Mouse (Mus musculus) gastrocnemius, postnatal 14 days (tissue): ENCODE data around the gene Srpr. TPM values are rescaled to one million over a fixed set of nuclear protein-coding genes. Genes with fewer than 3 reads are reported as not detected.

Experiments used
- DNase-seq: peaks from one replicate; pipeline ENCODE4 v3.0.0; 2021; ENCODE audit warnings: mixed read lengths
- intact Hi-C: fragments of 180-260 bp; cut with DNase I; formaldehyde crosslinking; loops from one replicate; pipeline ENCODE4 v1.15.1; 2025; ENCODE audit warnings: low total_unique reads
- total RNA-seq, 2 experiments: library from RNA; stranded (reverse); gene quantifications; 2 replicates each; pipeline ENCODE4 v1.2.3; 2021

Srpr gene
- total RNA-seq, 2 experiments from 2014 or later, result 167 to 168 TPM

GRCm38 (mm10) chr9:35183359-35183758 is 16.6 kb upstream of the Srpr start:
- DNase-seq, result no peak
- intact Hi-C loops, result loop anchor here (10.0 kb wide), 1 partner anchor 81 kb away; the partner anchor contains the start of genes Fam118b and Rpusd4

DNA sequence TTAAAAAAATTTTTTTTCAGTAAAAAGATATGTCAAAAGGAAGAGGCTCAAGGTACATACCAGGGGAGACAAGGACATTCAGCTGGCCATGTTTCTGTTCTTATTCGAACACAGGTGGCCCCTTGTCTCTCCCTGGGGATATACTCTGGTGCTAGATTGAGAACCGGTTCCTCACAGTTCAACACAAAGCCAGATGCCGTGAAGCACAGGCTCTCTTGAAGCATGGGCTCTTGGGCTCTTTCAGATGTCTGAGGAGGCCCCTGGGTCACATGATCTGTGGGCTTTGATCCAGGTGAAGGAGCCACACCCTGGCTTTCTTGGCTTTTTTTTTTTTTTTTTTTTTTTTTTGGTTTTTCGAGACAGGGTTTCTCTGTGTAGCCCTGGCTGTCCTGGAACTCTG is 13.5 kb upstream of the Srpr start:
- DNase-seq, result no peak
- intact Hi-C loops, result loop anchor here (10.0 kb wide), 1 partner anchor 78 kb away; the partner anchor contains the start of genes Fam118b and Rpusd4

GRCm38 (mm10) chr9:35187351-35187903 is 12.5 kb upstream of the Srpr start:
- intact Hi-C loops, result loop anchor here (10.0 kb wide), 1 partner anchor 77 kb away; the partner anchor contains the start of genes Fam118b and Rpusd4

GRCm38 (mm10) chr9:35188700-35189099 is 11.3 kb upstream of the Srpr start:
- DNase-seq, result no peak
- intact Hi-C loops, result loop anchor here (10.0 kb wide), 1 partner anchor 76 kb away; the partner anchor contains the start of genes Fam118b and Rpusd4

More at GRCm38 (mm10) chr9:35187351-35187903, 12.5 kb upstream of the Srpr start:
- no peak for DNase-seq

DNA sequence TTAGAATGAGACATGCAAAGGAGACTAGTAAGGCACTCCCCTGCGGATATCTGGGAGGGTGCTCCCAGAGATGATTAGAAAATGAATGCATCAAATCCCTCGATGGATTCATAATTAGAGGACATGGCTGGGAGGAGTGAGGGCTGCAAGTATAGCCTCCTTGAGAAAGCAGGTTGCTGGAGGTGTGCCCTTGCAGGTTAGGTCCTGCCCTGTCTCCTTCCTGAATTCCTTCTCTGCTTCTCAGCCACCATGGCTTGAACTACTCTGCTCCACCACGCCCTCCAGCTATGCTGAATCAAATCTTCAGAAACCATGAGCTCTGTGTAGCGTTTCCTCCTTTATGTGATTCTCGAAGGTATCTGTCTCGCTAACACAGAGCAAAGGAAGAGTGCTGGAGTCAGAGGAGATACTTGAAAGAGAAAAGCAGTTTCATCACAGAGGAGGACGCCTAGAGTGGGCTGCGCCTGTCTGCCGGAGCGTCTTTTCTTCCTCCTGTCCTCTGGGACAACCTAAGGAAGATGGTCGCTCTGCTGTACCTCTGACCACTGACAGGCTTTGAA is 6.9 kb upstream of the Srpr start:
- no peak for DNase-seq
- intact Hi-C loops, result no loop called here

DNA sequence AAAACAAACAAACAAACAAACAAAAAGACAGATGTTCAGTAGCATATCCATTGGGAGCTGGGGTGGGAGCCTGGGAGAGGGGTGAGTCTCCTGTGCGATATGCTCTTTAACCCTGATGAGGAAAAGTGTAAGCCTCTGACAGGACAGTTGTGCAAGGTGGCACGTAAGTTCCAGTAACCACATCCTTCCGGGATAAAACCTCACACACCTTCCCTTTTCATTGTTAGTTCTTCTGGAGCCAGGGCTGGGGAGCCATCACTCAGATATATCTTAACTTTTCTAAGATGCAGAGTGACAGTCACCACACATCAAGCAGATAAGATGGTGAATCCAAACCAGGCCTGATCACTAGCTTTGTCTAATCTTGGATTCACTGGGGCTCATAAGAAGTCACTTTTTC is 5.9 kb upstream of the Srpr start:
- DNase-seq, result no peak
- intact Hi-C loops, result no loop called here

DNA sequence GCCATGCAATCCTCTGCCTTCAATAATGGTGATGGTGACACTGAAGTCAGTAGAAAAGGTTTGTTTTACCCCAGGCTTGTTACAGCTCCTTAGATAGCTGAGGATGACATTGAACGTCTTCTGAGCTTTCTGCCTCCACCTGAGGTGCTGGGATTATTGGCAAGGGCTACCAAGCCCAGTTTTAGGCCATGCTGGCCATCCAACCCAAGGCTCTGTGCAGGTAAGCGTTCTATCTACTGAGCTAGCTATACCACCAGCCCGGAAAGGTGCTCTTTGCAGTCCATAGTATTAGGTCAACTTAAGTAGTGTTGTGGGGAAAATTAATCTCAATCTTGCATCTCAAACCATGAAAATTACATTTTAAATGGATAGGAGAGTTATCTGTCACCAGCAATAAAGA is 2.4 kb upstream of the Srpr start:
- DNase-seq, result no peak
- intact Hi-C loops, result no loop called here

DNA sequence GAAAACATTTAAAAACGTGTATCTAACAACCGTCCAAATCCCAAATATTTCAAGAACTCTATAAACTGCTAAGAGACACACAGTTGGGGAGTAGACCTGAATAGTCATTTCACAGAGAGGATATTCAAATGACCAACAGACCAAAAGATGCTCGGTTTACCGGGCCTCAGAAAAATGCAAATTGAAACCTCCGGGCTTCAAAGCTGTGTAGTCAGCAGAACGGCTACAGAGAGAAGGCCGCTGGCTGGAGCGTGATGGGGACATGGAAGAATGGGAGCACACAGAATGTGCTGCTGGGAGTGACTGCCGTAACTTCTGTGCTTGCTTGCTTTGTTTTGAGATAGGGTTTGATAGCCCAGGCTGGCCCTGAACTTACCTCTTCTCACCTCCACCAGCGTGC is 1.6 kb upstream of the Srpr start:
- DNase-seq, result no peak
- intact Hi-C loops, result no loop called here

- intact Hi-C loops, result no loop called here
- DNase-seq, result no peak
These were observed 817 bp upstream of the Srpr start for GRCm38 (mm10) chr9:35198945-35199771.

- no peak for DNase-seq
- intact Hi-C loops, result no loop called here
These were observed 620 bp downstream of the Srpr start for GRCm38 (mm10) chr9:35200529-35201060.

- intact Hi-C loops, result no loop called here
- DNase-seq, result no peak
These were observed 3.6 kb downstream of the Srpr start for GRCm38 (mm10) chr9:35203536-35203935.

- intact Hi-C loops, result no loop called here
- peak; percentile 66 for DNase-seq
These were observed 4.4 kb downstream of the Srpr start for GRCm38 (mm10) chr9:35204421-35204820.

- peak; percentile 99 for DNase-seq
- intact Hi-C loops, result no loop called here
These were observed 10.8 kb downstream of the Srpr start, which contains the start of gene Foxred1 for GRCm38 (mm10) chr9:35210542-35211474. TSS of gene Foxred1 (minus strand) at chr9:35211055.

- no peak for DNase-seq
These were observed 11.9 kb downstream of the Srpr start for GRCm38 (mm10) chr9:35211573-35212511.

DNA sequence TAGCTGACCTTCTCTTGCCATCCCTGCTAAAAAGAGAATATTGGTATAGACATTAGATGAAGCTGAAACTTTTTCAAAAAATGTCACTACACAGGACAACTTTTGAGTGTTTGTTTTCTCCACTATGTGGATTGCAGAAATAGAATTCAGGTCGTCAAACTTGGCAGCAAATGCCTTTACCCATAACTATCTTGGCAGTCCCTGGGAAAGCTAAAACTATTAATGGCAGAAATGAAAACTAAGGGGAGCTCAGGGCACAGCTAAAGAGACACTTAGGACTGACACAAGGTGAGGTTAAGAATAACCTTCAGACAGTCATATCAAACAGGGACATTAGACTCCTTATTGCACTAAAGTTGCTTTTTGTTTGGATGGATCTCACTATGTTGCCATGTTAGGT is 18.0 kb downstream of the Srpr start:
- intact Hi-C loops, result no loop called here
- no peak for DNase-seq

More at GRCm38 (mm10) chr9:35211573-35212511, 11.9 kb downstream of the Srpr start:
- intact Hi-C loops, result no loop called here

DNA sequence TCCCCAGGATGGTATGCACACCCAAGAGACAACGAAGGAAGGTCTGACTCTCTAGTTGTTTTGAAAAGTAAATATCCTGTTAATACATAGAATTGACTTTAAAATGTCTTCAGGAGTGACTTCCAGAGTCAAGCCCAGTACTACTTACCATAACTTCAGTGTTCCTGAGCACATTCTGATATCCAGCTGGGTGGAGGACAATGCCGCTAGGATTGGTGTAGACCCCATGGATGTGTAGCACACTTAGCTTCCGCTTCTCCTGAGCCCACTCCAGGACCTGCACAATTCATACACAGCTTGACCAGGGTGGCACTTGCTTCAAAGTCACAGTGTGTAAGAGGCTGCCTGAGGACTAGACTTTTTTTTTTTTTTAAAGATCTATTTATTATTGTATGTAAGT is 23.5 kb downstream of the Srpr start:
- no peak for DNase-seq
- intact Hi-C loops, result no loop called here

- intact Hi-C loops, result no loop called here
- DNase-seq, result no peak
These were observed 28.7 kb downstream of the Srpr start for GRCm38 (mm10) chr9:35228671-35229070.

- intact Hi-C loops, result no loop called here
- no peak for DNase-seq
These were observed 36.0 kb downstream of the Srpr start for GRCm38 (mm10) chr9:35235996-35236395.
